Mouse (Mus musculus) gastrocnemius, postnatal 14 days (tissue): ENCODE data around the gene Ccdc77. TPM values are rescaled to one million over a fixed set of nuclear protein-coding genes. Genes with fewer than 3 reads are reported as not detected.

Experiments used
- total RNA-seq, 2 experiments: library from RNA; stranded (reverse); gene quantifications; 2 replicates each; pipeline ENCODE4 v1.2.3; 2021

Gene Ccdc77
- total RNA-seq, 2 experiments from 2014 or later, result 5.5 to 6.6 TPM

Other genes starting within 250 kb of the Ccdc77 start
- under 1 TPM in 1 of 2 experiments, not detected in 1; 0.21 TPM for gene D330020A13Rik, start 70.0 kb downstream of the Ccdc77 start, total RNA-seq
- gene B4galnt3, start 69.8 kb downstream of the Ccdc77 start, total RNA-seq, result 1 to 10 TPM; 2.7 TPM
- gene Kdm5a, start 250 bp downstream of the Ccdc77 start, total RNA-seq, result 10 to 100 TPM; 21.1 to 23.8 TPM
- 1 to 10 TPM; 2.1 to 3.3 TPM for gene Il17ra, start 98.9 kb upstream of the Ccdc77 start, total RNA-seq
- gene Tmem121b, start 129.4 kb upstream of the Ccdc77 start, total RNA-seq, result under 1 TPM in 1 of 2 experiments, not detected in 1; 0.04 TPM
- gene Hdhd5, start 166.9 kb upstream of the Ccdc77 start, total RNA-seq, result 10 to 100 TPM; 21.0 to 25.2 TPM